Mouse (Mus musculus): Measurements from ENCODE around the gene Grb2. TPM values are rescaled to one million over a fixed set of nuclear protein-coding genes. Genes with fewer than 3 reads are reported as not detected.

Gene Grb2
- polyA plus RNA-seq, 2 experiments: 22.4 to 26.0 TPM

- Histone ChIP-seq H3K27ac (no peak overlapping the region), H3K9ac (replicated peaks) (no peak overlapping the region), H3K4me1 (replicated peaks; ENCODE audit: control insufficient read depth in 2 of 2, insufficient read depth in 2 of 2, low read length in 1 of 2) (peaks cover 0 to 4% of the 10 kb centered on the region in 2 experiments; a peak in 1 of 4 replicates), H3K27me3 (ENCODE audit: control insufficient read depth, insufficient read depth, low read length) (no peaks in the 10 kb centered on the region), H3K4me3 (ENCODE audit: insufficient read depth in 1 of 2, low read depth in 2 of 2, low read length in 2 of 2) (no peak overlapping the region), H3K9me3 (ENCODE audit: control insufficient read depth, low read length) (no peaks in the 10 kb centered on the region), H3K4me2 (ENCODE audit: low read depth) (0 out of 2 replicates have a peak overlapping the region, but pooled peaks have one; percentile 16), H3K36me3 (replicated peaks; ENCODE audit: control insufficient read depth, insufficient read depth, low read depth) (no peaks in the 10 kb centered on the region)
- TF ChIP-seq EP300 (IDR thresholded peaks at IDR 0.05; ENCODE audit: low read depth): no peak
- no peak for TF ChIP-seq CTCF (IDR thresholded peaks at IDR 0.05; ENCODE audit: low read depth)
- ATAC-seq (ENCODE audit: insufficient read depth): no peak
- no peak for DNase-seq (ENCODE audit: low read depth in 3 of 3, low spot score in 3 of 3)
- 10% methylated on average over 11 of the region's 15 CpGs for WGBS (ENCODE audit: insufficient replicate concordance)
These were observed 39.0 kb upstream of the Grb2 start for GRCm38 (mm10) chr11:115747351-115747750.

GRCm38 (mm10) chr11:115746762-115747161, 38.4 kb upstream of the Grb2 start:
- DNase-seq (ENCODE audit: low read depth in 3 of 3, low spot score in 3 of 3): no peak
- Histone ChIP-seq H3K36me3 (replicated peaks; ENCODE audit: control insufficient read depth, insufficient read depth, low read depth) (no peaks in the 10 kb centered on the region), H3K4me1 (replicated peaks; ENCODE audit: control insufficient read depth in 2 of 2, insufficient read depth in 2 of 2, low read length in 1 of 2) (peaks cover 0 to 4% of the 10 kb centered on the region in 2 experiments; a peak in 1 of 4 replicates), H3K27me3 (ENCODE audit: control insufficient read depth, insufficient read depth, low read length) (no peaks in the 10 kb centered on the region), H3K9ac (replicated peaks) (no peak overlapping the region), H3K9me3 (ENCODE audit: control insufficient read depth, low read length) (no peaks in the 10 kb centered on the region), H3K4me2 (ENCODE audit: low read depth) (no peak overlapping the region), H3K4me3 (ENCODE audit: insufficient read depth in 1 of 2, low read depth in 2 of 2, low read length in 2 of 2) (no peak overlapping the region), H3K27ac (no peak overlapping the region)
- no peak for ATAC-seq (ENCODE audit: insufficient read depth)
- 7% methylated on average over 8 of the region's 8 CpGs for WGBS (ENCODE audit: insufficient replicate concordance)
- TF ChIP-seq CTCF (IDR thresholded peaks at IDR 0.05; ENCODE audit: low read depth) (no peak), EP300 (IDR thresholded peaks at IDR 0.05; ENCODE audit: low read depth) (no peak)

DNA sequence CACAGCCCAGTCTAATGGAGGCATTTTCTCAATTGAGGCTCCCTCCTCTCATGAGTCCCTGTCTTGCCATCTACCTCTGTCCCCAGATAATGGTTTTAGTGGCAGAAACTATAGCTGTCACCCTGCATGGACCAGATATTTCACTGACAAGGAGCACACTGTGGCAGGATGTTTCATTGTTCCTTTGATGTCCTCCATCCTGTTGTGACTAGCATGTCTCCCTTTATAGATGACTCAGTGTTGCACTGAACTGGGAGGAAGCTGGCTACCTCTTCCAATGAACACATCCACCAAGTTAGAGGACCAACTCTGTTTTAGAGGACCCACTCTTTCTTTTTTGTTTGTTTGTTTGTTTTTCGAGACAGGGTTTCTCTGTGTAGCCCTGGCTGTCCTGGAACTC, 37.7 kb upstream of the Grb2 start:
- WGBS (ENCODE audit: insufficient replicate concordance): 63% methylated on average over 1 of the region's 1 CpGs
- ATAC-seq (ENCODE audit: insufficient read depth): no peak
- H3K27ac ChIP-seq: no peak overlapping the region
- no peaks in the 10 kb centered on the region for H3K36me3 ChIP-seq (replicated peaks; ENCODE audit: control insufficient read depth, insufficient read depth, low read depth)
- peaks cover 0 to 4% of the 10 kb centered on the region in 2 experiments; a peak in 1 of 4 replicates for H3K4me1 ChIP-seq (replicated peaks; ENCODE audit: control insufficient read depth in 2 of 2, insufficient read depth in 2 of 2, low read length in 1 of 2)
- no peak overlapping the region for H3K4me3 ChIP-seq (ENCODE audit: insufficient read depth in 1 of 2, low read depth in 2 of 2, low read length in 2 of 2)
- H3K4me2 ChIP-seq (ENCODE audit: low read depth): no peak overlapping the region
- H3K9me3 ChIP-seq (ENCODE audit: control insufficient read depth, low read length): no peaks in the 10 kb centered on the region
- no peaks in the 10 kb centered on the region for H3K27me3 ChIP-seq (ENCODE audit: control insufficient read depth, insufficient read depth, low read length)
- H3K9ac ChIP-seq (replicated peaks): no peak overlapping the region
- no peak for TF ChIP-seq CTCF (IDR thresholded peaks at IDR 0.05; ENCODE audit: low read depth)
- TF ChIP-seq EP300 (IDR thresholded peaks at IDR 0.05; ENCODE audit: low read depth): no peak
- DNase-seq (ENCODE audit: low read depth in 3 of 3, low spot score in 3 of 3): no peak

GRCm38 (mm10) chr11:115744385-115744784, 36.0 kb upstream of the Grb2 start:
- no peak for TF ChIP-seq EP300 (IDR thresholded peaks at IDR 0.05; ENCODE audit: low read depth)
- TF ChIP-seq CTCF (IDR thresholded peaks at IDR 0.05; ENCODE audit: low read depth): no peak
- H3K4me3 ChIP-seq (ENCODE audit: insufficient read depth in 1 of 2, low read depth in 2 of 2, low read length in 2 of 2): no peak overlapping the region
- no peak for DNase-seq (ENCODE audit: low read depth in 3 of 3, low spot score in 3 of 3)
- H3K4me2 ChIP-seq (ENCODE audit: low read depth): no peak overlapping the region
- no peaks in the 10 kb centered on the region for H3K27me3 ChIP-seq (ENCODE audit: control insufficient read depth, insufficient read depth, low read length)
- no peak overlapping the region for H3K27ac ChIP-seq
- H3K4me1 ChIP-seq (replicated peaks; ENCODE audit: control insufficient read depth in 2 of 2, insufficient read depth in 2 of 2, low read length in 1 of 2): peaks cover 0 to 4% of the 10 kb centered on the region in 2 experiments; a peak in 1 of 4 replicates
- H3K9me3 ChIP-seq (ENCODE audit: control insufficient read depth, low read length): no peaks in the 10 kb centered on the region
- 69% methylated on average over 5 of the region's 5 CpGs for WGBS (ENCODE audit: insufficient replicate concordance)
- H3K9ac ChIP-seq (replicated peaks): no peak overlapping the region
- no peak for ATAC-seq (ENCODE audit: insufficient read depth)
- no peaks in the 10 kb centered on the region for H3K36me3 ChIP-seq (replicated peaks; ENCODE audit: control insufficient read depth, insufficient read depth, low read depth)

DNA sequence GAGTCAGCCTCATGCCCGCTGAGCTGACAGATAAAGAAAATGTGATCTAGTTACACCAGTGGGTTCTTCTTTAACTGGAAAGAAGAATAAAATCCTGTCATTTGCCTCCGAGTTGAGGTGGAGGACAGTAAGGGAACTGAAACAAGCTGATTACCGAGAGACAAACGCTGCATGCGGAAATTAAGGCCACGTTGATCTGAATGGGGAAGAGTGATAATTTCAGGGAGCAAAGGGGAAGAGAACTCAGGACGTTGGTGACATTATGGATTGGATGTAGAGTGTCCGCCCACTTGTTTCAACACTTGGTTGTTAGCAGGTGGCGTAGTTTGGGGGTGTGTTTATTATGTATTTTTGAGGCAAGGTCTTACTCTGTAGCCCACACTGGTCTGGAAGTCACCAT, 34.5 kb upstream of the Grb2 start:
- TF ChIP-seq EP300 (IDR thresholded peaks at IDR 0.05; ENCODE audit: low read depth) (no peak), CTCF (IDR thresholded peaks at IDR 0.05; ENCODE audit: low read depth) (no peak)
- DNase-seq (ENCODE audit: low read depth in 3 of 3, low spot score in 3 of 3): no peak
- WGBS (ENCODE audit: insufficient replicate concordance): 59% methylated on average over 9 of the region's 9 CpGs
- H3K4me1 ChIP-seq (replicated peaks; ENCODE audit: control insufficient read depth in 2 of 2, insufficient read depth in 2 of 2, low read length in 1 of 2): peaks cover 0 to 4% of the 10 kb centered on the region in 2 experiments; a peak in 1 of 4 replicates
- no peaks in the 10 kb centered on the region for H3K36me3 ChIP-seq (replicated peaks; ENCODE audit: control insufficient read depth, insufficient read depth, low read depth)
- H3K27me3 ChIP-seq (ENCODE audit: control insufficient read depth, insufficient read depth, low read length): no peaks in the 10 kb centered on the region
- no peaks in the 10 kb centered on the region for H3K9me3 ChIP-seq (ENCODE audit: control insufficient read depth, low read length)
- ATAC-seq (ENCODE audit: insufficient read depth): no peak
- no peak overlapping the region for H3K9ac ChIP-seq (replicated peaks)
- no peak overlapping the region for H3K4me3 ChIP-seq (ENCODE audit: insufficient read depth in 1 of 2, low read depth in 2 of 2, low read length in 2 of 2)
- no peak overlapping the region for H3K4me2 ChIP-seq (ENCODE audit: low read depth)
- no peak overlapping the region for H3K27ac ChIP-seq

Data from liver, embryonic 14.5 days (tissue).